Mouse (Mus musculus) myocyte (in vitro differentiated cells): Measurements from ENCODE around the gene 5730596B20Rik. TPM values are rescaled to one million over a fixed set of nuclear protein-coding genes. Genes with fewer than 3 reads are reported as not detected.

Experiments
- H3K27me3 ChIP-seq: one replicate; pipeline ENCODE4 v1.6.1; 2011; ENCODE audit not compliant: control insufficient read depth, insufficient read depth, insufficient read length
- H3K36me3 ChIP-seq: one replicate; pipeline ENCODE4 v1.6.1; 2011; ENCODE audit not compliant: control insufficient read depth, insufficient read depth
- H3K4me2 ChIP-seq: one replicate; pipeline ENCODE4 v1.6.1; 2011; ENCODE audit warnings: low read depth, control low read depth
- H3K4me3 ChIP-seq: one replicate; pipeline ENCODE4 v1.5.1; 2011; ENCODE audit warnings: mild to moderate bottlenecking, control low read depth, moderate library complexity
- H3K79me2 ChIP-seq: one replicate; pipeline ENCODE4 v1.6.1; 2011; ENCODE audit not compliant: control insufficient read depth, insufficient read depth
- H3ac ChIP-seq: one replicate; pipeline ENCODE4 v1.6.1; 2011; ENCODE audit not compliant: control insufficient read depth, insufficient read length
- CEBPB ChIP-seq: IDR thresholded peaks from 2 replicates; pipeline ENCODE4 v1.6.1; 2011; ENCODE audit warnings: mild to moderate bottlenecking, moderate library complexity; ENCODE audit not compliant: poor library complexity, insufficient read depth, severe bottlenecking
- E2F4 ChIP-seq: IDR thresholded peaks from one replicate; pipeline ENCODE4 v1.6.1; 2011; ENCODE audit warnings: mild to moderate bottlenecking, control low read depth, moderate library complexity; ENCODE audit not compliant: insufficient read depth
- MAX ChIP-seq: IDR thresholded peaks from one replicate; pipeline ENCODE4 v1.6.1; 2011; ENCODE audit warnings: low read depth, mild to moderate bottlenecking, control low read depth
- MYOD1 ChIP-seq, 3 experiments: IDR thresholded peaks; one replicate each; pipeline ENCODE4 v1.6.1; 2011; ENCODE audit warnings: control low read depth in 2 of 3, low read depth in 2 of 3, mild to moderate bottlenecking in 2 of 3, moderate library complexity in 1 of 3; ENCODE audit not compliant: insufficient read length in 2 of 3, control insufficient read depth in 1 of 3
- MYOG ChIP-seq, 3 experiments: IDR thresholded peaks; one replicate each; pipeline ENCODE4 v1.6.1; 2011; ENCODE audit warnings: control low read depth in 2 of 3, low read depth in 2 of 3, mild to moderate bottlenecking in 2 of 3; ENCODE audit not compliant: insufficient read length in 2 of 3, control insufficient read depth in 1 of 3, insufficient read depth in 1 of 3
- POLR2A ChIP-seq: IDR thresholded peaks from one replicate; pipeline ENCODE4 v1.6.1; 2011; ENCODE audit warnings: low read depth, mild to moderate bottlenecking, control low read depth, moderate library complexity; ENCODE audit not compliant: insufficient read length
- POLR2AphosphoS2 ChIP-seq: IDR thresholded peaks from one replicate; pipeline ENCODE4 v1.6.1; 2011; ENCODE audit warnings: low read depth, control low read depth; ENCODE audit not compliant: insufficient read length
- REST ChIP-seq: IDR thresholded peaks from one replicate; pipeline ENCODE4 v1.6.1; 2011; ENCODE audit warnings: mild to moderate bottlenecking, control low read depth, moderate library complexity; ENCODE audit not compliant: insufficient read depth, insufficient read length
- SRF ChIP-seq: IDR thresholded peaks from one replicate; pipeline ENCODE4 v1.6.1; 2011; ENCODE audit warnings: low read depth; ENCODE audit not compliant: control insufficient read depth, insufficient read length
- TCF12 ChIP-seq: IDR thresholded peaks from one replicate; pipeline ENCODE4 v1.6.1; 2011; ENCODE audit warnings: mild to moderate bottlenecking, control low read depth; ENCODE audit not compliant: poor library complexity, insufficient read depth, severe bottlenecking
- TCF3 ChIP-seq: IDR thresholded peaks from one replicate; pipeline ENCODE4 v1.6.1; 2011; ENCODE audit warnings: low read depth, control low read depth; ENCODE audit not compliant: insufficient read length
- USF1 ChIP-seq: IDR thresholded peaks from one replicate; pipeline ENCODE4 v1.6.1; 2011; ENCODE audit warnings: low read depth, mild to moderate bottlenecking, control low read depth, moderate library complexity
- polyA plus RNA-seq: library from polyadenylated mRNA; unstranded; fragments of >200 nt; fragmentation: generic; extraction: Trizol; gene quantifications from one replicate; pipeline ENCODE4 v1.2.1, GENCODE M21; 2012; ENCODE audit warnings: missing spikeins

5730596B20Rik gene
- polyA plus RNA-seq, 1 experiment, result 0.11 TPM

GRCm38 (mm10) chr6:52203121-52203370 lies 25.7 kb downstream of the 5730596B20Rik start:
- no peak overlapping the region for H3K4me3 ChIP-seq
- H3K27me3 ChIP-seq, result no peaks in the 10 kb centered on the region
- no peak overlapping the region for H3ac ChIP-seq
- no peak overlapping the region for H3K4me2 ChIP-seq
- peaks cover 16% of the 10 kb centered on the region for H3K36me3 ChIP-seq
- peaks cover 5% of the 10 kb centered on the region for H3K79me2 ChIP-seq
- TF ChIP-seq TCF3 (no peak), CEBPB (no peak), POLR2AphosphoS2 (no peak), E2F4 (no peak), TCF12 (no peak), REST (no peak), USF1 (no peak), SRF (no peak), MYOG (IDR thresholded peaks at IDR 0.05; ENCODE audit: control insufficient read depth in 1 of 3, insufficient read depth in 1 of 3, insufficient read length in 2 of 3, low read depth in 2 of 3) (no peak), POLR2A (no peak), MAX (no peak), MYOD1 (IDR thresholded peaks at IDR 0.05; ENCODE audit: control insufficient read depth in 1 of 3, insufficient read length in 2 of 3, low read depth in 2 of 3) (no peak)

GRCm38 (mm10) chr6:52203371-52204049 lies 26.2 kb downstream of the 5730596B20Rik start:
- Histone ChIP-seq H3K36me3 (peaks cover 16% of the 10 kb centered on the region), H3K27me3 (no peaks in the 10 kb centered on the region), H3K4me2 (no peak overlapping the region), H3K79me2 (peaks cover 5% of the 10 kb centered on the region), H3K4me3 (no peak overlapping the region), H3ac (no peak overlapping the region)
- TF ChIP-seq REST (no peak), E2F4 (no peak), TCF3 (no peak), SRF (no peak)

GRCm38 (mm10) chr6:52204050-52204752 lies 26.9 kb downstream of the 5730596B20Rik start, which contains the start of gene Hoxa5:
Hoxa5 (minus strand) TSS chr6:52204587.
- Histone ChIP-seq H3K4me3 (no peak within 1 kb of the TSS), H3K4me2 (no peak within 1 kb of the TSS), H3ac (no peak within 1 kb of the TSS), H3K79me2 (peaks cover 10% of the 10 kb centered on the region), H3K27me3 (no peaks in the 10 kb centered on the region), H3K36me3 (peaks cover 16% of the 10 kb centered on the region)
- no peak for TF ChIP-seq MYOD1 (IDR thresholded peaks at IDR 0.05; ENCODE audit: control insufficient read depth in 1 of 3, insufficient read length in 2 of 3, low read depth in 2 of 3)

GRCm38 (mm10) chr6:52205221-52205620 lies 27.9 kb downstream of the 5730596B20Rik start:
- TF ChIP-seq POLR2AphosphoS2 (no peak), MAX (no peak), CEBPB (no peak), POLR2A (no peak), USF1 (no peak), TCF12 (no peak), MYOD1 (IDR thresholded peaks at IDR 0.05; ENCODE audit: control insufficient read depth in 1 of 3, insufficient read length in 2 of 3, low read depth in 2 of 3) (no peak)
- Histone ChIP-seq H3K27me3 (no peaks in the 10 kb centered on the region), H3K36me3 (peaks cover 16% of the 10 kb centered on the region), H3K4me3 (no peak overlapping the region), H3ac (no peak overlapping the region), H3K79me2 (peaks cover 20% of the 10 kb centered on the region), H3K4me2 (no peak overlapping the region)

GRCm38 (mm10) chr6:52205638-52206621 lies 28.6 kb downstream of the 5730596B20Rik start:
- Histone ChIP-seq H3ac (no peak overlapping the region), H3K4me3 (no peak overlapping the region), H3K27me3 (no peaks in the 10 kb centered on the region), H3K4me2 (no peak overlapping the region), H3K79me2 (peaks cover 27% of the 10 kb centered on the region), H3K36me3 (peaks cover 16% of the 10 kb centered on the region)
- TF ChIP-seq CEBPB (no peak), MAX (no peak), USF1 (no peak), MYOD1 (IDR thresholded peaks at IDR 0.05; ENCODE audit: control insufficient read depth in 1 of 3, insufficient read length in 2 of 3, low read depth in 2 of 3) (no peak), POLR2AphosphoS2 (no peak), POLR2A (no peak), SRF (no peak), TCF3 (no peak), TCF12 (no peak), REST (no peak), MYOG (IDR thresholded peaks at IDR 0.05; ENCODE audit: control insufficient read depth in 1 of 3, insufficient read depth in 1 of 3, insufficient read length in 2 of 3, low read depth in 2 of 3) (no peak), E2F4 (no peak)
